Mouse (Mus musculus) left cerebral cortex, adult 2 months (tissue): Measurements from ENCODE around the gene Krt5. TPM values are rescaled to one million over a fixed set of nuclear protein-coding genes. Genes with fewer than 3 reads are reported as not detected.
A peak's percentile ranks its signal among the peaks of the same experiment; 100 is the strongest.

ENCODE experiments used
- DNase-seq, 2 experiments: peaks; one replicate each; pipeline ENCODE4 v3.0.0; 2021 to 2022; ENCODE audit warnings: low spot score in 2 of 2, mixed read lengths in 1 of 2; ENCODE audit errors: extremely low spot score in 1 of 2
- H3K27ac ChIP-seq: fragments of 200-600 bp; 2 replicates; pipeline ENCODE4 v1.8.1; 2022
- H3K4me3 ChIP-seq: fragments of 200-600 bp; 2 replicates; pipeline ENCODE4 v1.8.1; 2022
- CTCF ChIP-seq: fragments of 200-600 bp; IDR thresholded peaks from 2 replicates; pipeline ENCODE4 v1.8.1; 2022; ENCODE audit warnings: antibody characterized with exemption, mild to moderate bottlenecking, moderate library complexity
- intact Hi-C: fragments of 180-260 bp; cut with DNase I; formaldehyde crosslinking; loops from one replicate; pipeline ENCODE4 v1.15.1; 2025
- long read RNA-seq, 2 experiments: library from polyadenylated mRNA; stranded (forward); transcript quantifications; one replicate each; pipeline ENCODE4 v2.0.0; 2021; ENCODE audit warnings: borderline mapping rate in 2 of 2
- total RNA-seq, 2 experiments: library from RNA; stranded (reverse); gene quantifications; 2 replicates each; pipeline ENCODE4 v1.2.3; 2021

Gene Krt5
- not detected for total RNA-seq
- long read RNA-seq, experiment 1: 0 reads
- long read RNA-seq, experiment 2: 0 reads

- no peak within 1 kb of the TSS for H3K4me3 ChIP-seq
- no peak within 1 kb of the TSS for H3K27ac ChIP-seq
- intact Hi-C loops: no loop called here
- no peak for TF ChIP-seq CTCF
- DNase-seq: no peak
Observed at GRCm38 (mm10) chr15:101712720-101713119, at the start of gene Krt5. Krt5 (minus strand) TSS chr15:101712898.

- H3K27ac ChIP-seq: no peak within 1 kb of the TSS
- H3K4me3 ChIP-seq: no peak within 1 kb of the TSS
- TF ChIP-seq CTCF: no peak
- DNase-seq: no peak
- intact Hi-C loops: no loop called here
Observed at GRCm38 (mm10) chr15:101742711-101743110, 30.0 kb upstream of the Krt5 start, which contains the start of gene Krt71. Krt71 (minus strand) TSS chr15:101743109.

- H3K27ac ChIP-seq: no peak overlapping the region
- no peak for DNase-seq
Observed at GRCm38 (mm10) chr15:101737786-101738185, 25.1 kb upstream of the Krt5 start.

GRCm38 (mm10) chr15:101730653-101731052, 18.0 kb upstream of the Krt5 start:
- intact Hi-C loops: no loop called here
- no peak for DNase-seq
- no peak for TF ChIP-seq CTCF
- no peak overlapping the region for H3K27ac ChIP-seq
- no peak overlapping the region for H3K4me3 ChIP-seq

More at GRCm38 (mm10) chr15:101737786-101738185, 25.1 kb upstream of the Krt5 start:
- H3K4me3 ChIP-seq: no peak overlapping the region
- intact Hi-C loops: no loop called here
- TF ChIP-seq CTCF: no peak

GRCm38 (mm10) chr15:101724686-101725085, 12.0 kb upstream of the Krt5 start:
- no peak for TF ChIP-seq CTCF
- intact Hi-C loops: no loop called here
- Histone ChIP-seq H3K4me3 (no peak overlapping the region), H3K27ac (no peak overlapping the region)
- DNase-seq: no peak

- no peak for DNase-seq
- TF ChIP-seq CTCF: no peak
Observed at GRCm38 (mm10) chr15:101715831-101716230, 3.1 kb upstream of the Krt5 start.

GRCm38 (mm10) chr15:101714356-101714755, 1.7 kb upstream of the Krt5 start:
- intact Hi-C loops: no loop called here
- no peak for DNase-seq
- TF ChIP-seq CTCF: no peak
- H3K27ac ChIP-seq: no peak overlapping the region
- H3K4me3 ChIP-seq: no peak overlapping the region

More at GRCm38 (mm10) chr15:101715831-101716230, 3.1 kb upstream of the Krt5 start:
- Histone ChIP-seq H3K27ac (no peak overlapping the region), H3K4me3 (no peak overlapping the region)
- intact Hi-C loops: no loop called here

- Histone ChIP-seq H3K27ac (no peak overlapping the region), H3K4me3 (no peak overlapping the region)
- no peak for TF ChIP-seq CTCF
- DNase-seq: no peak
- intact Hi-C loops: no loop called here
Observed at GRCm38 (mm10) chr15:101713731-101714130, 1.0 kb upstream of the Krt5 start.

- intact Hi-C loops: no loop called here
- DNase-seq: no peak
- no peak overlapping the region for H3K4me3 ChIP-seq
- no peak overlapping the region for H3K27ac ChIP-seq
- no peak; the same call in 1 of the 2 replicates for TF ChIP-seq CTCF
Observed at GRCm38 (mm10) chr15:101708683-101709082, 4.0 kb downstream of the Krt5 start.

- TF ChIP-seq CTCF: no peak
- H3K27ac ChIP-seq: no peak overlapping the region
- intact Hi-C loops: no loop called here
- no peak for DNase-seq
- H3K4me3 ChIP-seq: no peak overlapping the region
Observed at GRCm38 (mm10) chr15:101707454-101707853, 5.2 kb downstream of the Krt5 start.

GRCm38 (mm10) chr15:101704066-101704465, 8.6 kb downstream of the Krt5 start:
- no peak overlapping the region for H3K27ac ChIP-seq
- DNase-seq: no peak
- peak; percentile 40 for TF ChIP-seq CTCF
- intact Hi-C loops: no loop called here
- no peak overlapping the region for H3K4me3 ChIP-seq

GRCm38 (mm10) chr15:101702380-101702779, 10.3 kb downstream of the Krt5 start:
- TF ChIP-seq CTCF: no peak
- DNase-seq: no peak
- Histone ChIP-seq H3K4me3 (no peak overlapping the region), H3K27ac (no peak overlapping the region)
- intact Hi-C loops: no loop called here

- no peak overlapping the region for H3K4me3 ChIP-seq
- TF ChIP-seq CTCF: no peak
- H3K27ac ChIP-seq: no peak overlapping the region
- no peak for DNase-seq
- intact Hi-C loops: no loop called here
Observed at GRCm38 (mm10) chr15:101699866-101700265, 12.8 kb downstream of the Krt5 start.

- Histone ChIP-seq H3K4me3 (no peak overlapping the region), H3K27ac (no peak overlapping the region)
- DNase-seq: no peak
- TF ChIP-seq CTCF: no peak
- intact Hi-C loops: no loop called here
Observed at GRCm38 (mm10) chr15:101699192-101699591, 13.5 kb downstream of the Krt5 start.
